Mouse (Mus musculus) small intestine, adult 2 months (tissue): ENCODE measurements around the gene Msrb2.

Source experiments
- CTCF ChIP-seq: fragments of 200-500 bp; IDR thresholded peaks from 2 replicates; pipeline ENCODE4 v1.5.1; 2012; ENCODE audit warnings: low read depth, mild to moderate bottlenecking, control low read depth, inconsistent platforms, low read length, moderate library complexity, mixed read lengths; ENCODE audit not compliant: insufficient replicate concordance, insufficient read length; ENCODE audit errors: extremely low read depth
- POLR2A ChIP-seq: fragments of 200-500 bp; IDR thresholded peaks from 2 replicates; pipeline ENCODE4 v1.6.1; 2012; ENCODE audit warnings: low read depth, mild to moderate bottlenecking, control low read depth, inconsistent platforms, low read length, moderate library complexity

- TF ChIP-seq POLR2A (no peak), CTCF (no peak)
These were observed 59.9 kb downstream of the Msrb2 start for GRCm38 (mm10) chr2:19431186-19431585.
